ENCODE assay signal across 29 mouse cellular contexts in the genomic region with DNA sequence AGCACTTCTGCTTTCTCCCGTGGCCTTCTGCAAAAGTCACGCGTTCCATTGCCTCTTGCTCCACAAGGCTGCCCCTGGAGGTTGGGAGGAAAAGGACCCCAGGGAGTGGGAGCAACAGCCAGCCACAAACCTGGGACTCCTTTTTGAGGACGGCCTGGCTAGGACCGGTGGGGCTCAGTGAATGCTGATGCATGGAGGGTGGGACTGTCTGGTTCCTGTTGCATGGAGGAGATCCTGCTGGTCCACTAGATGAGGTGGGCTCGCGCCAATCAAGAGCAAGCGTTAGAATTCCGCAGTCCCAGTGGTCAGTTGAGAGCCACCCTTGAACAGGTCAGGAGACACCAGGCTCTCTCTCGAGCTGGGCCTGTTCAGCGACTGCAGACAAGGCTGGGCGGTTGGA. TPM values are rescaled to one million over a fixed set of nuclear protein-coding genes. Genes with fewer than 3 reads are reported as not detected.
"Had no signal": no experiment of that assay in that cellular context is flagged by ENCODE, and none has a peak within 500 bp of the region (broad histone marks: within the 10 kb centered on the region; RNA-seq: fewer than 3 reads in every experiment).

A gene (plus strand): TSS at position 301 of the 400 bp plus-strand sequence.

RNA-seq across cellular contexts. Expression of the gene that starts here (rescaled TPM):
- polyA plus RNA-seq: limb, embryonic 10.5 days; limb, embryonic 11.5 days; limb, embryonic 12.5 days; limb, embryonic 13.5 days; limb, embryonic 14.5 days; limb, embryonic 15.5 days; liver, adult 2 months; liver, embryonic 11.5 days; liver, embryonic 12.5 days; liver, embryonic 13.5 days; liver, embryonic 14.5 days; liver, embryonic 15.5 days; liver, embryonic 16.5 days; liver, postnatal 0 days; lung, adult 2 months; lung, embryonic 14.5 days; lung, embryonic 15.5 days; lung, embryonic 16.5 days; lung, postnatal 0 days; macrophage; midbrain, embryonic 11.5 days; midbrain, embryonic 12.5 days; midbrain, embryonic 13.5 days; midbrain, embryonic 14.5 days; midbrain, embryonic 15.5 days; midbrain, embryonic 16.5 days; midbrain, postnatal 0 days; myocyte; neural tube, embryonic 11.5 days had no signal
